Mouse (Mus musculus): ENCODE results near the gene Wdr48.

GRCm38 (mm10) chr9:119913087-119913838, 18.6 kb downstream of the Wdr48 start:
- peak; percentile 58 for TF ChIP-seq CTCF (IDR thresholded peaks at IDR 0.05)
- TF ChIP-seq EP300 (IDR thresholded peaks at IDR 0.05): no peak
